Mouse (Mus musculus) mouse trophoblast stem cell (cell line): ENCODE results near the gene Rdx.

Experiments
- in situ Hi-C, 2 experiments: fragments of 300-500 bp; cut with MseI, MboI; formaldehyde crosslinking; loops; 2 replicates in 1 of 2; 3 replicates in 1 of 2; pipeline ENCODE4 v1.15.1; 2025

Gene Rdx

DNA sequence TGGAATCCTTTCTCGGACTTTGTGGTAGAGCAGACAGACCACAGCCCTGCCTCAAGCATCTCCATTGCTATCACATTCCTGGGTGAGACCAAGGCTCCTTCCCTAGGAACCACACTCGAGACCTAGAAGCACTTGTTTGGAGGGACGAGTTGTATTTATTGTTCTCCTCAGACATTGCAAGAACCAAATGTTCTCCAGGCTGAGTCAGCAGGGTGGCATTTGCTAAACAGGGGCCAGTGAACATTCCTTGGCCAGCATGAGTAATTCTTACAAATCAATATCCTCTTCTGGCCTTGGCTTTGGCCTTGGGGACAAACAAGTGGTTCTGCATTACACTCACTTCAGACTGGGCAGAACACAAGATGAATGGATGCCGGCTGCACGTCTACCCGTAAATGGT is 58.5 kb downstream of the Rdx start:
- in situ Hi-C loops, result no loop called here

GRCm38 (mm10) chr9:52107161-52107560 is 60.2 kb downstream of the Rdx start:
- in situ Hi-C loops, result no loop called here

DNA sequence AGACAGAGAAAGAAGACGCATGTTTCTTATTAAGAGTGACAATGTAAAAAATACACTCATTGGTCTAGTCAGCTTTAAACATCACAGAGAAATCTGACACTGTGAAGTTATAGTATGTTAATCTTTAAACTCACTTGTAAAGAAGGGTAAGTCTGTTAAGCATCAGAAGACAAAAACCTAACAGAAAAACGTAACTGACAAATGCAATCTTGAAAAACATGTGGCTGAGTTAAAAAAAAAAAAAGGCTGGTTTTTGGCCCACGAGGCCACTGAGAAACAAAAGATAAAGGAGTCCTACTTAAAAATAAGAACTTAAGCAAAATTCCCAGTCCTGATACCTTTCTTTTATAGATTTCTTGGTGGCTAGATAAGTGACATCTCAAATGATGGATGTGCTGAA is 63.8 kb downstream of the Rdx start:
- in situ Hi-C loops, result no loop called here

DNA sequence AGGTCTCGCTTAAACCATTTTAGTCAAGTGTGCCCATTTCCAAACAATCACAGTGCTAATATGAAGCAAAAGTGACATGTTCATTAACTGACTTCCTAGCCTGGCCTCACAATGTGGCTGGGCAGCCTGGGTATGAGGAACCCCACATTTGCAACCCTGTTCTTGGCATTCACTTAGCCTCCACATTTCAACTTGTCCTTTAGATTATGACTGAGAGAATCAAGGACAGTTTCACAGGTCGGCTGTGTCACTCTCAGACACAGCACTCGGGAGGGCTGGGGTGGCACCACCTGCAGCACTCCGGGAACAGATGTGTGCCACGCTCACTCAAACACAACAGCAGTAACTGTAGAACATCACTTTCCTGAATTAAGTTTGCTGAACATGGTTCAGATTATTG is 66.1 kb downstream of the Rdx start:
- in situ Hi-C loops, result no loop called here

- in situ Hi-C loops, result no loop called here
Observed at GRCm38 (mm10) chr9:52119212-52119611, 72.2 kb downstream of the Rdx start.

DNA sequence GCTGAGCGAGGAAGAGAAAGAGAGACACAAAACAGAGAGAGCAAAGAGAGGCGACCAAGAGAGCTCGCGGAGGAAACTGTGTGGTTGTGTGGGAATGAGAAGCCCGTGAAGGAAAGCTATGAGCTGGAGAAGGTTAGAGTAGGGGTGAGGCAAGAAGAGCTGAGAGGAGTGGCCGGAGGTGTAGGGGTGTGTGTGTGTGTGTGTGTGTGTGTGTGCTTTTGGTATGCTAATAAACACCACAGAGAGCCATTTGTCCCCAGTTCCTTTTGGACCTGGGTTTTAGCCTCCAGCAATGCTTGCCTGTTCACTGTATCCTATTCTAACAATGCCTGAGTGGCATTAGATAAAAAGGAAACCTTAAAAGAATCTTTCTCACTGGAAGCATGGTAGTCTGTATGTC is 78.3 kb downstream of the Rdx start:
- in situ Hi-C loops, result no loop called here

DNA sequence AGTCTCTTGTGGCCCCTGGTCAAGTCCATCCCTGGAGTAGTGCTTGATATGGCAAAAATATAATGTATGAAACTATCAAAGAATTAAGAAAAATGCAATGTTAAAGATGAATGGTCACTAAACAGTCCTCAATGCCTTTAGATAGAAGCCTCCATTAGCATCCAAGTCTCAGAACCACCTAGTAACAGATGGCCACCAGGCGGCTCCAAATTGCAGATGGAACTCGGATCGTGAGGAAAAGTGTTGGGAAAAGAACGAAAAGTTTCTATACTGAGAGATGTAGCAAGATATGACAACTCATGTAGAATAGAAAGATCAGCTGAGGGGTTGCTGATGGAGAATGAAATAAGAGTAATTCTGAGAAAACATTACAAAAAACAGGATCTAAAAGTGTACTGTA is 83.4 kb downstream of the Rdx start:
- in situ Hi-C loops, result loop anchor here (10.0 kb wide), 1 partner anchor 154 kb away; no protein-coding TSS in a partner anchor

DNA sequence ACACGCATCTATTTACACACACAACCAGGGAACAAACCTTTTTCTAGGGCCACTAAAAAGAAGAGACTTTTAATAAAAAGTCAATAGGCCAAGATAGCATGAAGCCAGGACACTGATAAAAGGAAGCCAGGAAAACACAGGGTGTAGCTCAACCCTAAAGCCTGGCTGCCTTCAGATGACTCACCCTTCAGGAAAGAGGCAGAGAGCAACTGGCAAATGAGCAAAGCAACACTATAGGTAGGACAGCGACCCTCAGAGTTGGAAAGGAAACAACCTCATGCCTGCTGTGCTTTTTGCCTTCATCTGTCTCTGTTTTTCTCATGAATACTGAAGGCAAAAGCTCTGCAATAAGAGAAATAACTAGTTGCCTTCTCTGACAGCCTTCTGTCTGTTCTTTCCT is 85.8 kb downstream of the Rdx start:
- in situ Hi-C loops, result loop anchor here (10.0 kb wide), 1 partner anchor 152 kb away; no protein-coding TSS in a partner anchor
